Mouse (Mus musculus): ENCODE data around the gene Ddc. TPM values are rescaled to one million over a fixed set of nuclear protein-coding genes. Genes with fewer than 3 reads are reported as not detected.

The Ddc gene
- polyA plus RNA-seq, 1 experiment from 2014 or later: 11.9 TPM

- no peak overlapping the region for H3K27ac ChIP-seq (ENCODE audit: low read depth, low read length)
These were observed 24.7 kb downstream of the Ddc start for GRCm38 (mm10) chr11:11873023-11873908.

GRCm38 (mm10) chr11:11872140-11872795 is 25.7 kb downstream of the Ddc start:
- no peaks in the 10 kb centered on the region for H3K36me3 ChIP-seq (ENCODE audit: control insufficient read depth, insufficient read depth, low read length)
- H3K4me1 ChIP-seq (ENCODE audit: control insufficient read depth, insufficient read depth, low read depth, low read length): peaks cover 14% of the 10 kb centered on the region
- ATAC-seq: no peak
- WGBS: 53% methylated on average over 3 of the region's 3 CpGs
- H3K27me3 ChIP-seq (replicated peaks; ENCODE audit: control insufficient read depth, insufficient read depth, low read length): no peaks in the 10 kb centered on the region
- H3K4me3 ChIP-seq (ENCODE audit: low read length): no peak overlapping the region
- H3K27ac ChIP-seq (ENCODE audit: low read depth, low read length): no peak overlapping the region
- H3K4me2 ChIP-seq (ENCODE audit: low read length): no peak overlapping the region
- H3K9ac ChIP-seq (ENCODE audit: low read depth, low read length): no peak overlapping the region
- H3K9me3 ChIP-seq (ENCODE audit: control insufficient read depth, low read length): no peaks in the 10 kb centered on the region

More at GRCm38 (mm10) chr11:11873023-11873908, 24.7 kb downstream of the Ddc start:
- no peak overlapping the region for H3K4me2 ChIP-seq (ENCODE audit: low read length)
- H3K36me3 ChIP-seq (ENCODE audit: control insufficient read depth, insufficient read depth, low read length): no peaks in the 10 kb centered on the region
- H3K27me3 ChIP-seq (replicated peaks; ENCODE audit: control insufficient read depth, insufficient read depth, low read length): no peaks in the 10 kb centered on the region
- no peaks in the 10 kb centered on the region for H3K9me3 ChIP-seq (ENCODE audit: control insufficient read depth, low read length)
- peak; percentile 60 for ATAC-seq
- H3K4me3 ChIP-seq (ENCODE audit: low read length): no peak overlapping the region
- H3K4me1 ChIP-seq (ENCODE audit: control insufficient read depth, insufficient read depth, low read depth, low read length): peaks cover 9% of the 10 kb centered on the region
- H3K9ac ChIP-seq (ENCODE audit: low read depth, low read length): no peak overlapping the region
- 52% methylated on average over 20 of the region's 20 CpGs for WGBS

- H3K4me3 ChIP-seq (ENCODE audit: low read length): no peak overlapping the region
- H3K9ac ChIP-seq (ENCODE audit: low read depth, low read length): no peak overlapping the region
- H3K27me3 ChIP-seq (replicated peaks; ENCODE audit: control insufficient read depth, insufficient read depth, low read length): no peaks in the 10 kb centered on the region
- ATAC-seq: no peak
- H3K4me2 ChIP-seq (ENCODE audit: low read length): no peak overlapping the region
- WGBS: 63% methylated on average over 5 of the region's 5 CpGs
- H3K27ac ChIP-seq (ENCODE audit: low read depth, low read length): no peak overlapping the region
- peaks cover 14% of the 10 kb centered on the region for H3K4me1 ChIP-seq (ENCODE audit: control insufficient read depth, insufficient read depth, low read depth, low read length)
- H3K9me3 ChIP-seq (ENCODE audit: control insufficient read depth, low read length): no peaks in the 10 kb centered on the region
- no peaks in the 10 kb centered on the region for H3K36me3 ChIP-seq (ENCODE audit: control insufficient read depth, insufficient read depth, low read length)
These were observed 26.6 kb downstream of the Ddc start for GRCm38 (mm10) chr11:11871197-11871813.

GRCm38 (mm10) chr11:11867971-11868481 is 29.9 kb downstream of the Ddc start:
- Histone ChIP-seq H3K4me3 (ENCODE audit: low read length) (peak overlapping the region; percentile 23), H3K9me3 (ENCODE audit: control insufficient read depth, low read length) (no peaks in the 10 kb centered on the region), H3K4me1 (ENCODE audit: control insufficient read depth, insufficient read depth, low read depth, low read length) (peaks cover 10% of the 10 kb centered on the region), H3K4me2 (ENCODE audit: low read length) (peak overlapping the region; percentile 58), H3K27ac (ENCODE audit: low read depth, low read length) (peak overlapping the region; percentile 61), H3K36me3 (ENCODE audit: control insufficient read depth, insufficient read depth, low read length) (no peaks in the 10 kb centered on the region), H3K27me3 (replicated peaks; ENCODE audit: control insufficient read depth, insufficient read depth, low read length) (no peaks in the 10 kb centered on the region), H3K9ac (ENCODE audit: low read depth, low read length) (peak overlapping the region; percentile 58)
- peak; percentile 89 for ATAC-seq
- 5% methylated on average over 14 of the region's 14 CpGs for WGBS

- Histone ChIP-seq H3K4me3 (ENCODE audit: low read length) (no peak overlapping the region), H3K27ac (ENCODE audit: low read depth, low read length) (no peak overlapping the region), H3K4me2 (ENCODE audit: low read length) (no peak overlapping the region), H3K27me3 (replicated peaks; ENCODE audit: control insufficient read depth, insufficient read depth, low read length) (no peaks in the 10 kb centered on the region), H3K9me3 (ENCODE audit: control insufficient read depth, low read length) (no peaks in the 10 kb centered on the region), H3K36me3 (ENCODE audit: control insufficient read depth, insufficient read depth, low read length) (no peaks in the 10 kb centered on the region), H3K9ac (ENCODE audit: low read depth, low read length) (no peak overlapping the region), H3K4me1 (ENCODE audit: control insufficient read depth, insufficient read depth, low read depth, low read length) (peaks cover 7% of the 10 kb centered on the region)
- 81% methylated on average over 5 of the region's 5 CpGs for WGBS
- ATAC-seq: no peak
These were observed 31.2 kb downstream of the Ddc start for GRCm38 (mm10) chr11:11866696-11867095.

- Histone ChIP-seq H3K27me3 (replicated peaks; ENCODE audit: control insufficient read depth, insufficient read depth, low read length) (no peaks in the 10 kb centered on the region), H3K4me2 (ENCODE audit: low read length) (no peak overlapping the region), H3K9me3 (ENCODE audit: control insufficient read depth, low read length) (no peaks in the 10 kb centered on the region), H3K9ac (ENCODE audit: low read depth, low read length) (no peak overlapping the region), H3K4me3 (ENCODE audit: low read length) (no peak overlapping the region), H3K27ac (ENCODE audit: low read depth, low read length) (no peak overlapping the region), H3K36me3 (ENCODE audit: control insufficient read depth, insufficient read depth, low read length) (no peaks in the 10 kb centered on the region), H3K4me1 (ENCODE audit: control insufficient read depth, insufficient read depth, low read depth, low read length) (peaks cover 7% of the 10 kb centered on the region)
- no peak for ATAC-seq
- WGBS: 72% methylated on average over 2 of the region's 2 CpGs
These were observed 32.8 kb downstream of the Ddc start for GRCm38 (mm10) chr11:11865128-11865527.

- Histone ChIP-seq H3K9ac (ENCODE audit: low read depth, low read length) (no peak overlapping the region), H3K36me3 (ENCODE audit: control insufficient read depth, insufficient read depth, low read length) (no peaks in the 10 kb centered on the region), H3K4me2 (ENCODE audit: low read length) (no peak overlapping the region), H3K9me3 (ENCODE audit: control insufficient read depth, low read length) (no peaks in the 10 kb centered on the region), H3K4me1 (ENCODE audit: control insufficient read depth, insufficient read depth, low read depth, low read length) (peaks cover 7% of the 10 kb centered on the region), H3K4me3 (ENCODE audit: low read length) (no peak overlapping the region), H3K27me3 (replicated peaks; ENCODE audit: control insufficient read depth, insufficient read depth, low read length) (no peaks in the 10 kb centered on the region), H3K27ac (ENCODE audit: low read depth, low read length) (no peak overlapping the region)
- ATAC-seq: no peak
- 63% methylated on average over 8 of the region's 8 CpGs for WGBS
These were observed 33.4 kb downstream of the Ddc start for GRCm38 (mm10) chr11:11864446-11865101.

GRCm38 (mm10) chr11:11862502-11862901 is 35.4 kb downstream of the Ddc start:
- Histone ChIP-seq H3K4me1 (ENCODE audit: control insufficient read depth, insufficient read depth, low read depth, low read length) (no peaks in the 10 kb centered on the region), H3K4me3 (ENCODE audit: low read length) (no peak overlapping the region), H3K36me3 (ENCODE audit: control insufficient read depth, insufficient read depth, low read length) (no peaks in the 10 kb centered on the region), H3K27me3 (replicated peaks; ENCODE audit: control insufficient read depth, insufficient read depth, low read length) (no peaks in the 10 kb centered on the region), H3K27ac (ENCODE audit: low read depth, low read length) (no peak overlapping the region), H3K9me3 (ENCODE audit: control insufficient read depth, low read length) (no peaks in the 10 kb centered on the region), H3K4me2 (ENCODE audit: low read length) (no peak overlapping the region), H3K9ac (ENCODE audit: low read depth, low read length) (no peak overlapping the region)
- 66% methylated on average over 1 of the region's 1 CpGs for WGBS
- ATAC-seq: no peak

Measured in hindbrain, embryonic 16.5 days (tissue).